Mouse (Mus musculus) brain, embryonic 14.5 days (tissue): ENCODE results near the gene Dnajc1. TPM values are rescaled to one million over a fixed set of nuclear protein-coding genes. Genes with fewer than 3 reads are reported as not detected.

ENCODE experiments used
- DNase-seq: peaks from one replicate; pipeline ENCODE4 v3.0.0-alpha.2; 2011; ENCODE audit warnings: low read depth
- CTCF ChIP-seq: fragments of 200-500 bp; IDR thresholded peaks from 2 replicates; pipeline ENCODE4 v1.5.1; 2012; ENCODE audit warnings: inconsistent platforms, mild to moderate bottlenecking, moderate library complexity, borderline replicate concordance; ENCODE audit not compliant: insufficient read depth, insufficient read length; ENCODE audit errors: extremely low read depth
- POLR2A ChIP-seq: fragments of 200-500 bp; IDR thresholded peaks from 2 replicates; pipeline ENCODE4 v1.6.1; 2012; ENCODE audit warnings: mild to moderate bottlenecking, inconsistent platforms, borderline replicate concordance; ENCODE audit not compliant: poor library complexity, insufficient read depth, insufficient read length, severe bottlenecking; ENCODE audit errors: extremely low read depth
- polyA plus RNA-seq: library from polyadenylated mRNA; depleted of rRNA; stranded (reverse); fragments of >200 nt; gene quantifications from 2 replicates; pipeline ENCODE4 v1.2.3, GENCODE M21; 2012

Dnajc1 gene
- polyA plus RNA-seq, 1 experiment: 12.0 TPM

- DNase-seq: no peak
- TF ChIP-seq CTCF (no peak), POLR2A (no peak)
These were observed 28.2 kb downstream of the Dnajc1 start for GRCm38 (mm10) chr2:18364402-18364801.

GRCm38 (mm10) chr2:18355293-18355692, 37.3 kb downstream of the Dnajc1 start:
- peak; percentile 45 for DNase-seq
- TF ChIP-seq POLR2A (no peak), CTCF (no peak)

GRCm38 (mm10) chr2:18352620-18353019, 40.0 kb downstream of the Dnajc1 start:
- TF ChIP-seq POLR2A (no peak), CTCF (peak; percentile 19; the same call in 1 of the 2 replicates)
- DNase-seq: peak; percentile 18

GRCm38 (mm10) chr2:18343464-18343863, 49.2 kb downstream of the Dnajc1 start:
- peak; percentile 79 for DNase-seq
- TF ChIP-seq CTCF (0 out of 2 replicates have a peak, but pooled peaks have one; percentile 12), POLR2A (no peak)

GRCm38 (mm10) chr2:18318671-18319070, 74.0 kb downstream of the Dnajc1 start:
- TF ChIP-seq CTCF (no peak), POLR2A (no peak)
- DNase-seq: no peak

- no peak for TF ChIP-seq POLR2A
- no peak for TF ChIP-seq CTCF
- peak; percentile 71 for DNase-seq
These were observed 74.9 kb downstream of the Dnajc1 start for GRCm38 (mm10) chr2:18317503-18318281.

- TF ChIP-seq CTCF (no peak), POLR2A (no peak)
- DNase-seq: peak; percentile 92
These were observed 75.7 kb downstream of the Dnajc1 start for GRCm38 (mm10) chr2:18316909-18317308.

- TF ChIP-seq CTCF (no peak), POLR2A (no peak)
- peak; percentile 92 for DNase-seq
These were observed 82.1 kb downstream of the Dnajc1 start for GRCm38 (mm10) chr2:18310261-18311104.

- TF ChIP-seq POLR2A (no peak), CTCF (no peak)
- DNase-seq: no peak
These were observed 85.0 kb downstream of the Dnajc1 start for GRCm38 (mm10) chr2:18307440-18308305.

- no peak for TF ChIP-seq POLR2A
- TF ChIP-seq CTCF: no peak
- DNase-seq: no peak
These were observed 91.7 kb downstream of the Dnajc1 start for GRCm38 (mm10) chr2:18300949-18301348.
